Mouse (Mus musculus) brain, embryonic 14.5 days (tissue): ENCODE measurements around the gene Olfr323.

Experiments
- CTCF ChIP-seq: fragments of 200-500 bp; IDR thresholded peaks from 2 replicates; pipeline ENCODE4 v1.5.1; 2012; ENCODE audit warnings: inconsistent platforms, mild to moderate bottlenecking, moderate library complexity, borderline replicate concordance; ENCODE audit not compliant: insufficient read depth, insufficient read length; ENCODE audit errors: extremely low read depth
- POLR2A ChIP-seq: fragments of 200-500 bp; IDR thresholded peaks from 2 replicates; pipeline ENCODE4 v1.6.1; 2012; ENCODE audit warnings: mild to moderate bottlenecking, inconsistent platforms, borderline replicate concordance; ENCODE audit not compliant: poor library complexity, insufficient read depth, insufficient read length, severe bottlenecking; ENCODE audit errors: extremely low read depth

- TF ChIP-seq CTCF (no peak), POLR2A (no peak)
Measured at GRCm38 (mm10) chr11:58607030-58607429, 23.3 kb downstream of the Olfr323 start.
